Mouse (Mus musculus): ENCODE measurements around the gene Pxt1. TPM values are rescaled to one million over a fixed set of nuclear protein-coding genes. Genes with fewer than 3 reads are reported as not detected.

Gene Pxt1
- polyA plus RNA-seq, 1 experiment from 2014 or later: not detected

- H3K9ac ChIP-seq (ENCODE audit: low read length): no peak overlapping the region
- H3K27ac ChIP-seq (ENCODE audit: low read depth, low read length): no peak overlapping the region
- no peak overlapping the region for H3K4me3 ChIP-seq (ENCODE audit: low read depth, low read length)
- 93% methylated on average over 5 of the region's 5 CpGs for WGBS
- ATAC-seq: no peak
- no peak overlapping the region for H3K4me2 ChIP-seq (ENCODE audit: low read length)
- H3K27me3 ChIP-seq (replicated peaks; ENCODE audit: control insufficient read depth, insufficient read depth, low read length): no peaks in the 10 kb centered on the region
- H3K4me1 ChIP-seq (ENCODE audit: control insufficient read depth, insufficient read depth, low read length): no peaks in the 10 kb centered on the region
- H3K9me3 ChIP-seq (replicated peaks; ENCODE audit: control insufficient read depth, low read length): no peaks in the 10 kb centered on the region
- no peak for DNase-seq (ENCODE audit: low spot score)
- H3K36me3 ChIP-seq (ENCODE audit: control insufficient read depth, insufficient read depth, low read length): no peaks in the 10 kb centered on the region
Observed at GRCm38 (mm10) chr17:28897817-28898216, 45.8 kb downstream of the Pxt1 start.

GRCm38 (mm10) chr17:28896095-28896780 is 47.4 kb downstream of the Pxt1 start:
- Histone ChIP-seq H3K4me2 (ENCODE audit: low read length) (no peak overlapping the region), H3K4me1 (ENCODE audit: control insufficient read depth, insufficient read depth, low read length) (no peaks in the 10 kb centered on the region), H3K27me3 (replicated peaks; ENCODE audit: control insufficient read depth, insufficient read depth, low read length) (no peaks in the 10 kb centered on the region), H3K27ac (ENCODE audit: low read depth, low read length) (no peak overlapping the region), H3K9ac (ENCODE audit: low read length) (no peak overlapping the region), H3K36me3 (ENCODE audit: control insufficient read depth, insufficient read depth, low read length) (no peaks in the 10 kb centered on the region), H3K4me3 (ENCODE audit: low read depth, low read length) (no peak overlapping the region), H3K9me3 (replicated peaks; ENCODE audit: control insufficient read depth, low read length) (no peaks in the 10 kb centered on the region)
- DNase-seq (ENCODE audit: low spot score) (no peak), ATAC-seq (no peak)
- WGBS: 93% methylated on average over 11 of the region's 11 CpGs

- Histone ChIP-seq H3K4me3 (ENCODE audit: low read depth, low read length) (no peak overlapping the region), H3K4me1 (ENCODE audit: control insufficient read depth, insufficient read depth, low read length) (no peaks in the 10 kb centered on the region), H3K27ac (ENCODE audit: low read depth, low read length) (no peak overlapping the region), H3K4me2 (ENCODE audit: low read length) (no peak overlapping the region), H3K9ac (ENCODE audit: low read length) (no peak overlapping the region), H3K9me3 (replicated peaks; ENCODE audit: control insufficient read depth, low read length) (no peaks in the 10 kb centered on the region), H3K27me3 (replicated peaks; ENCODE audit: control insufficient read depth, insufficient read depth, low read length) (no peaks in the 10 kb centered on the region), H3K36me3 (ENCODE audit: control insufficient read depth, insufficient read depth, low read length) (no peaks in the 10 kb centered on the region)
- ATAC-seq (no peak), DNase-seq (ENCODE audit: low spot score) (no peak)
- 95% methylated on average over 21 of the region's 21 CpGs for WGBS
Observed at GRCm38 (mm10) chr17:28895217-28895875, 48.3 kb downstream of the Pxt1 start.

- H3K4me1 ChIP-seq (ENCODE audit: control insufficient read depth, insufficient read depth, low read length): no peaks in the 10 kb centered on the region
- WGBS: 88% methylated on average over 11 of the region's 11 CpGs
- no peaks in the 10 kb centered on the region for H3K9me3 ChIP-seq (replicated peaks; ENCODE audit: control insufficient read depth, low read length)
- no peak overlapping the region for H3K4me3 ChIP-seq (ENCODE audit: low read depth, low read length)
- no peak overlapping the region for H3K4me2 ChIP-seq (ENCODE audit: low read length)
- H3K9ac ChIP-seq (ENCODE audit: low read length): no peak overlapping the region
- no peaks in the 10 kb centered on the region for H3K36me3 ChIP-seq (ENCODE audit: control insufficient read depth, insufficient read depth, low read length)
- no peaks in the 10 kb centered on the region for H3K27me3 ChIP-seq (replicated peaks; ENCODE audit: control insufficient read depth, insufficient read depth, low read length)
- ATAC-seq: no peak
- no peak overlapping the region for H3K27ac ChIP-seq (ENCODE audit: low read depth, low read length)
- DNase-seq (ENCODE audit: low spot score): no peak
Observed at GRCm38 (mm10) chr17:28894050-28894767, 49.4 kb downstream of the Pxt1 start.

GRCm38 (mm10) chr17:28886266-28886665 is 57.4 kb downstream of the Pxt1 start:
- Histone ChIP-seq H3K36me3 (ENCODE audit: control insufficient read depth, insufficient read depth, low read length) (no peaks in the 10 kb centered on the region), H3K9ac (ENCODE audit: low read length) (no peak overlapping the region), H3K4me3 (ENCODE audit: low read depth, low read length) (no peak overlapping the region), H3K27me3 (replicated peaks; ENCODE audit: control insufficient read depth, insufficient read depth, low read length) (no peaks in the 10 kb centered on the region), H3K4me2 (ENCODE audit: low read length) (no peak overlapping the region), H3K27ac (ENCODE audit: low read depth, low read length) (no peak overlapping the region), H3K4me1 (ENCODE audit: control insufficient read depth, insufficient read depth, low read length) (no peaks in the 10 kb centered on the region), H3K9me3 (replicated peaks; ENCODE audit: control insufficient read depth, low read length) (0 out of 2 replicates have a peak, but pooled peaks cover 3% of the 10 kb centered on the region)
- ATAC-seq (no peak), DNase-seq (ENCODE audit: low spot score) (no peak)
- 85% methylated on average over 8 of the region's 8 CpGs for WGBS

GRCm38 (mm10) chr17:28885231-28885630 is 58.4 kb downstream of the Pxt1 start:
- WGBS: 88% methylated on average over 8 of the region's 8 CpGs
- DNase-seq (ENCODE audit: low spot score) (no peak), ATAC-seq (no peak)
- H3K27me3 ChIP-seq (replicated peaks; ENCODE audit: control insufficient read depth, insufficient read depth, low read length): no peaks in the 10 kb centered on the region
- no peaks in the 10 kb centered on the region for H3K36me3 ChIP-seq (ENCODE audit: control insufficient read depth, insufficient read depth, low read length)
- 0 out of 2 replicates have a peak, but pooled peaks cover under 1% of the 10 kb centered on the region for H3K4me1 ChIP-seq (ENCODE audit: control insufficient read depth, insufficient read depth, low read length)
- no peak overlapping the region for H3K4me2 ChIP-seq (ENCODE audit: low read length)
- H3K4me3 ChIP-seq (ENCODE audit: low read depth, low read length): no peak overlapping the region
- 0 out of 2 replicates have a peak, but pooled peaks cover 3% of the 10 kb centered on the region for H3K9me3 ChIP-seq (replicated peaks; ENCODE audit: control insufficient read depth, low read length)
- no peak overlapping the region for H3K27ac ChIP-seq (ENCODE audit: low read depth, low read length)
- H3K9ac ChIP-seq (ENCODE audit: low read length): no peak overlapping the region

Other genes with a start within 250 kb of the Pxt1 start
- 0.52 and 0.61 TPM in 2 replicates for gene AC170998.1, start 217.8 kb downstream of the Pxt1 start, polyA plus RNA-seq (2014; fragmentation: Nextera tagmentation; extraction: Ambion mirVana)
- gene Mapk13, start 174.5 kb downstream of the Pxt1 start, polyA plus RNA-seq (2014; fragmentation: Nextera tagmentation; extraction: Ambion mirVana): 0.57 and 0.67 TPM in 2 replicates
- 5.0 and 5.4 TPM in 2 replicates for gene Brpf3, start 142.8 kb downstream of the Pxt1 start, polyA plus RNA-seq (2014; fragmentation: Nextera tagmentation; extraction: Ambion mirVana)
- gene Pnpla1, start 85.4 kb downstream of the Pxt1 start, polyA plus RNA-seq (2014; fragmentation: Nextera tagmentation; extraction: Ambion mirVana): not detected in 2 replicates
- gene 4930539E08Rik, start 28.5 kb downstream of the Pxt1 start, polyA plus RNA-seq (2014; fragmentation: Nextera tagmentation; extraction: Ambion mirVana): 0.50 and 0.62 TPM in 2 replicates
- 84.4 and 99.1 TPM in 2 replicates for gene Kctd20, start 8.1 kb upstream of the Pxt1 start, polyA plus RNA-seq (2014; fragmentation: Nextera tagmentation; extraction: Ambion mirVana)
- gene Stk38, start 64.2 kb upstream of the Pxt1 start, polyA plus RNA-seq (2014; fragmentation: Nextera tagmentation; extraction: Ambion mirVana): 81.7 and 94.8 TPM in 2 replicates
- 712 and 729 TPM in 2 replicates for gene Srsf3, start 88.8 kb upstream of the Pxt1 start, polyA plus RNA-seq (2014; fragmentation: Nextera tagmentation; extraction: Ambion mirVana)
- gene Cdkn1a, start 147.1 kb upstream of the Pxt1 start, polyA plus RNA-seq (2014; fragmentation: Nextera tagmentation; extraction: Ambion mirVana): 41.0 and 43.3 TPM in 2 replicates
- not detected in 2 replicates for gene Rab44, start 170.3 kb upstream of the Pxt1 start, polyA plus RNA-seq (2014; fragmentation: Nextera tagmentation; extraction: Ambion mirVana)

Data from forebrain, embryonic 14.5 days (tissue).